Mouse (Mus musculus) frontal cortex, adult (tissue): ENCODE measurements at regions not wholly inside any gene's neighbourhood (a gene's known extent, or its start where the extent isn't known, plus 50 kb on each side); places are given as distances from the start of the nearest gene placed in this dataset.

ENCODE experiments used
- ATAC-seq: cut with Nextera tagmentation; 2 replicates; pipeline ENCODE4 v1.9.2; 2017; ENCODE audit warnings: mild to moderate bottlenecking, moderate library complexity, mixed read lengths; ENCODE audit not compliant: low TSS enrichment

- no peak for ATAC-seq
Measured at GRCm38 (mm10) chr12:64550915-64551570, 76.6 kb upstream of the Fscb start.

GRCm38 (mm10) chr12:64541111-64541510 lies 66.6 kb upstream of the Fscb start:
- peak; percentile 73 for ATAC-seq
